Mouse (Mus musculus) adrenal gland (tissue): ENCODE measurements around the gene Il1r1.

Source experiments
- intact Hi-C: fragments of 180-260 bp; cut with DNase I; formaldehyde crosslinking; loops from one replicate; pipeline ENCODE4 v1.15.1; 2025

Gene Il1r1

DNA sequence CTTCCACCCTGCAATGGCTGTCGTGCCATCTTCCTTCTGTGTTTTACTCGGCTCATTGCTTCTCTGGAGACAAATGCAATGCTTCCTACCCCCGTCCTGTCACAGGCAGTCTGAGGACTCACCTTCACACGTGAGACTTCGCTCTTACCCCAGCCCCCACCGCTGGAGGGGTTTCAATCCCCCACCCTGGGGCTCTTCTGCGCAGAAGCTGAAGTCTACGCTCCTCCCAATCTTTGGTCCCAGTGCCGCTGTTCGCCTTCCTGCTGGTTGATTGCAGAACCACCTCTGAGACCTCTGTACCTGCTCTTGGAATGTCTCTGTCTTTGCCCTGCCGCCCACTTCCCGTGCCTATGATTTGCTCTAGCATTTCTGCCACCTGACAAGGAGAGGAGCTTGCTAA is 89.1 kb downstream of the Il1r1 start:
- intact Hi-C loops: no loop called here

DNA sequence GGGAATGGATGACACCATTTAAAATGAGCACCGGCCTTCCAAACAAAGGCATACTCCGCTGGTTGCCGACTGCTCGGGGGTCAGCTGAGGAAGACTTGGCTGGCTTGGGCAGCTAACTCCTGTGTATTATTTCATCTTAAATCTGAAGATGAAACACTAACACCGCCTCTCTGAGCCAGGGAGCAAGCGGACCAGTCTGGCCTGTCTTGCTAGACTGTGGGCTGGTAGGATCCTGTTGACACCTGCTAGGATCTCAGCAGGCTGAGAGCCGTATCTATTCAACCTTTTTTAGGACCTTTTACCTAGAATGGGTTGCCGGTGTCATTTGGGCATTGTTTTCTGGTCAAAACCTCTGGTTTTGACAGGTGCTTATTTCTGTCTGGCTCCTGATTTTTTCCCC is 92.8 kb downstream of the Il1r1 start:
- intact Hi-C loops: no loop called here

DNA sequence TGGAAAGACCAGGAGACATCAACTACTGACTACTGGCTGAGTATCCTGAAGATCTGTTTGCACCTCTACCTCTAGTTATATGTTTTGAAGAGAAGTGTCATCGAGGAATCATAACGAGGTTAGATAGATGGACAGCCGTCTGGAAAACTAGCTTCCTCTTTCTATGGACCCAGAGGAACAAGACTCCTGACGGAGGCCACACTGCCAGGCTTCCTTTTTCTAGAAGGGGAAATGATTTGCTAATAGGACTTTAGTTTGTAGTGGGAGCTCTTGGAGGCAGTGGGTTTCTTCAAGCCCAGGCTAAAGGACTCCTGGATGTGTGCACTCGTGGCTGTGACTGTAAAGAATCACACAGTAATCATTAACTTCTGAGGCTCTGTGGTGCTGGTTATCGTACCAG is 96.9 kb downstream of the Il1r1 start:
- intact Hi-C loops: no loop called here

DNA sequence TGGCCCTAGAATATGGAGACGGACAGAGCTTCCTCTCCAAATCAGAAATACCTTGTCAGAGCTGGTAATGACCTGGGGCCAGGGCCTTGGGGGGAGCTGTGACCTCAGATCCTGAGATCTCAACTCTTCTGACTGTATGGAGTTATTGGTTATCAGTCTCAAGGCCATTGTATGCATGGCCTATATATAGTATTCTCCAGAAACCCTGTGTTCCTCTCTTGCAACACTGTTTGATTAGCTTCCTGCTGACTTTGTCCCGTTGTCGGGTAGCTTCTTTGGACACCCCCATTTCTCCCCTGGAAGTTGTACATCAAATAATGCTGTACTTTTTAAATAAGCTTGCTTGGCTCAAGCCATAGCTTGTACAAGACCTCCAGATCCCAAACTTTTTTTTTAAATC is 97.7 kb downstream of the Il1r1 start:
- intact Hi-C loops: no loop called here

DNA sequence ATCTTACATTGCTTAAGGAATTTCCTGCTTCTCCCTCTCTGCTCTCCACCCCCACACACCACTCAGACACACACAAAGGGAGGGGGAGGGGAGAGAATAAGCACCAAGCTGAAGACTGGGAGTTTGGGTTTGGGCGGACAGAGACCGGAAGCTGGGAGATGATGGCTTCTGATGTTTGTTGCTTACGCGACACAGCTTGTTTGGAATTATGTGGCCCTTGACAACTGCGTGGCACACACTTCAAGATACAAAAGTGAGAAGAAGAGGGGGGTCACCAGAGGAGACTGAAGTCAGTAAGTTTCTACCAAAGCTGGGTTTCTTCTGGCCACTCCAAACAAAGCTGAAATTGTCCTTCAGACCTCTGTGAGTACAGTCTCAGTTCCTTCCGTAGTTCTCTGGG is 99.6 kb downstream of the Il1r1 start, which contains the start of gene Il1rl2:
Gene Il1rl2, plus strand, starts transcription at position 154 of the 400 bp plus-strand sequence.
- intact Hi-C loops: no loop called here

DNA sequence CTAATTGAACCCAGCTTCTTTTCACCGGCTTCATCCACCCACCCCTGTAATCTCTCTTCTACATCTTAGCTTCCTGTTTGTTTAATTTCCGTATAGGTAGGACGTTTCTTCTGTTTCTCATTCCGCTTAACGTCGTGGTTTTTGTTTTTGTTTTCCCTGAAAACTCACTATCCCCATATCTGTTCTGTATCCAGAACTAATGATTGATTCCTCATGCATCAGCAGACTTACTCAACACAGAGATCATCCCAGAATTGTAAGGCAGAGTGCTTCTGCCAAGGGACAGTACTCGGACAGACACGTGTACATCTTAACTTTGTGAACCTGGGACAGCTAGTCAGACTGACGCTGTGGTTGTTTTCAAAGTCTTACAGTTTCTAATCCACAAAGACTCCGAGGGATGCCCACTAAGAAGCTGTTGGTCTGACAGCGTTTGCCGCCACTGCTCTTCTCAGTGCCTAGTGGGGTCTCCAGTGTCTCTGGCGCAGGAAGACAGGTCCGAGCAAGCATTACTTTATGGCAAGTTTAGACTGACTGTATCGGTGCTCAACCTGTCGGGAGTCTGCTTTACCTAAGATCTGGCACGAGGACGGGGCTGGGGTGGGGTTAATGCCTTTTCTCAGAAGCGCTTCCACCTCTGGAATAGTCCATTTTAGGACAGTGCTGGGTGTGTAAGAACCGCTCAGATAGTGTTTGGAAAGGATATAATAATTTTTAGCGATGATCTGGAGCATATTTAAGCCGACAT is 100.2 kb downstream of the Il1r1 start:
- intact Hi-C loops: no loop called here

DNA sequence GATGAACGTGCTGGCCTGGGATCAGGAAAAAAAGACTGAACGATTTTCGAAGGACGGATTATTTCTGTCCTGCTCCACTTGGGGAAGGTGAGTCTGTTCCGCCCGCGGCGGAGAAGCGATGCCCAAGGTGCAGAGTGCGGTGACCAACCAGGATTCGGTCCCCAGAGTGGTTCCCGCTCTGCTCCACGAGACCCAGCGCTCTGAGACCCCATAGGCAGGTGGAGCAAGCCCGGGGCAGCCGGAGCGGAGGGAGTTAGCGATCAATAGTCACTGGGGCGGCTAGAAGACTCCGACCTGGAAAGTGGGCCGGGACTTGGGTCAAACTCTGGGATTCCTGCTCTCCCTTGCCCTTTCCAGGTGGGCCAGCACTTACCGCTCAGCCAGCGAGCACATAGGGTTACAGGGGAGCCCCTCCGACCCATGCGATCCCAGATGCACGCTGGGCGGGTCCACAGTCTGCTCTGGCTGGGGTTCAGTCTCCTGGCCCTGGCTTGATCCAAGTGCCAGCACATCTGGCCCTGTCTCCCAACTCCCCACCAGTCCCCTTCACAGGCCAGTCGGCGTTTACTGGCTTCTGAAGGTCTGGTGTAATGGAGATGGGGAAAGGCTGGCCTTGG is 100.9 kb downstream of the Il1r1 start:
- intact Hi-C loops: no loop called here

DNA sequence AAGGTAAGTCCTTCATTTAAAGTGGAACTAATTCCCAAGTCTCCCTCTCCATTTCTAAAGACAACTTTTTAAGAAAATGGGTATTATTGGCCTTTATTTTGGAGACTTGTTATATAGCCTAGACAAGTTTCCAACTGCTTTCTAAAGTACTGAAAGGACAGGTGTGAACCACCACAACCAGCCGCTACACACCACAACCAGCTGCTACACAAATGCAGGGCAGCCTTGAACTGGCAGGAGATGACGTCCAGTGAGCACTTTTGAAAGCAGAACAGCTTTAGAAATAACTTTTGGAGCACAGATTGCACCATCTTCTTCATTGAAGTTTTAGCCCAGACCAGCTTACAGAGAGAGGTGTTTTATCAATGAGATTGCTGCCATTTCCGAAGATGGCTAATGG is 102.7 kb downstream of the Il1r1 start:
- intact Hi-C loops: no loop called here

DNA sequence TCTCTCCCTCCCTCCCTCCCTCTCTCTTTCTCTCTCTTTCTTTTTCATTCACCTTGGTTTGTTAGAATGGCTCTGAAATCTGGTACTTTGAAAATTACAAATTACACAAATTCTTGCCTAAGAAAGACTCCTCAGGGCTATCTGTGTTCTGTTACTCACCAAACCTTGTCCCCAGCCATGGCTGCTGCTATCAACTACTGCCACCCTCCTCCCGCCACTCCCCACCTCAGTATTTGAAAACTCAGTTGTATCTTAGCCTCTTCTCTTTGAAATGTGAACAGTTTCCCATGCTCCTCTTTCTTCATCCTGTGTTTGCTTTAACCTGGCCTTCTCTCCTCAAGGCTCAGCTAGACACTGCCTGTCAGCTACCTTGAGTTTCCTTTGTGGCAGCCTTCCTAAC is 104.6 kb downstream of the Il1r1 start:
- intact Hi-C loops: no loop called here

DNA sequence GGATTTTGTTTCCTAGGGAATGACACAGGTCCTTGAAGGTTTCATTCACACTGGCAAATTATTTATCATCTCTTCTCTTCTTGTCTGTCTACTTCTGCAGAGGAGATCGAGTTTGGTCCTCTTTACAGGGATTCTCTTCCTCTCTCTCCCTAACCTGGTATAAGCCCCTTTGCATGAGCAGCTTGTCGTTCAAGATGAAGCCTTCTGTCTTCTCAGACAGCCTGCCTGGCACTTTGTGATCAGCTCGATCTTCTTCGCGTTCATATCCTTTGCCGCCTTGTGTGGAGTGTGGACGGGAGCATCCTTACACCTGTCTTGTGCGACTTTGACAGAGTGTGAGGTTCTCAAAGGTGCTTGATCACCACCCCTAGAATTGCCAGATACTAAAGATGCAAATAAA is 105.3 kb downstream of the Il1r1 start:
- intact Hi-C loops: no loop called here

DNA sequence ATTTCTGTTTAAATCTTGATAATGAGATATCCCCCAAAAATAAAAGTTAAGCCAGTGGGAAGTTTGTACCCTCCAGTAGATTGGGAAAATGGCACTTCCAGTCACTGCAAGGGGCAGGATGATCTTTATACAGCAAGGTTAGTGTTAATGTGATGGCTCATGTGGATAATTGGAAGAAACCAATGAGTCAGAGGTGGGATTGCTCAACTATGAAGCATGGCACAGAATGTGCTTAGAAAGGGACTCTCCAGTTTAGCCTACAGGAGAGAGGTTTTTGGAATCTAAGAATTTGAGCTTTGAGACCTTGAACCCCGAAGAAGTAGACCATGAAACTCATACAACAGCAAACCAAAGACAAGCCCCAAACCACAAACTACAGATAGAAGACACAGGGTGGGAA is 114.5 kb downstream of the Il1r1 start:
- intact Hi-C loops: no loop called here

DNA sequence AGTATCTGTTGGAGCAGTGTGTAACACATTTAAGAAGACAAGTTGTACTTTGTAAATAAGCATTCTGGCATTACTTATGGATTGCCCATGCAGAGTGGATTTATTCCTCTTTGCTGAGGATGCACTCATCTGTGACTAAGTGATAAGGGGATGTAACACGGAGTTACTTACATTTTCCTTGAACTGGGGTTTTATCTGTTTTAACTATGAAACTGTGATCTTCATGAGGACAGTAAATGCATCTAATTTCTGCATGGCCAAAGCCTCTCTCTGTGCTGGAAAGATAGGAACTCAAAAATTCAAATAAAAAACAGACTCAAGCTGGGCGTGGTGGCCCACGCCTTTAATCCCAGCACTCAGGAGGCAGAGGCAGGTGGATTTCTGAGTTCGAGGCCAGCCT is 115.2 kb downstream of the Il1r1 start:
- intact Hi-C loops: no loop called here

DNA sequence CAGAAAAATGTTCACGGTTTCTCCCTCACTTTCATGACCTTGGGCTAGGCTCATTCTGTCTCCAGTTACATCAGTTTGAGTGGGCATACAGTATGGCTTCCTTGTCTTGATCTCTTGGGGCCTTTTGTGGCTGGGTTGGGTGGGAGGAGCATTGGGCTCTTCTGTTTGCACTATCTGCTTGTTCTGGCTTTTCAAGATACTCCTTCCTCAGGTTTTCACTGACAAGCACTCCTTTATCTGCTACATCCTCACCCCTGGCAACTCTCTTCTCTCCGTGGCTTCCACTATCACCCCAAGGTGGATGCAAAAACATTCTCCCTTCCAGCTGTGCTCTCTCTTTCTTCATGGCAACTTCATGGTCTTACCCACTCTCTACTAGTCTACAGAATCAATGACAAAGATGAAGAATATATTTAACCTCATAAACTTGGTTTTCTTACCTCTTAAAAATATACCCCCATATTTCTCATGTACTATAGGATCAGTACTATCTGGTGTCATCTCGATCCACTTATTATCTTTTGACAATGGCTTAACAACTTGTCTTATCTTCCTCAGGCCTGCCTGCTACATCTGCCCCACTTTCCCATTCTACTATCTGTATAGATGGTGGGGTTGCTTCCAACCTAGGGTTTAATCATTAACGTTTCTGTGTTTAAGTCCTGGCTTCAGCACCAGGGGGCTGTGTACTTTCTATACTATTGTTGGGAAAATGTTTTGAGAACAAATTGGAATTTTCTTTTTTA is 127.5 kb downstream of the Il1r1 start:
- intact Hi-C loops: no loop called here

DNA sequence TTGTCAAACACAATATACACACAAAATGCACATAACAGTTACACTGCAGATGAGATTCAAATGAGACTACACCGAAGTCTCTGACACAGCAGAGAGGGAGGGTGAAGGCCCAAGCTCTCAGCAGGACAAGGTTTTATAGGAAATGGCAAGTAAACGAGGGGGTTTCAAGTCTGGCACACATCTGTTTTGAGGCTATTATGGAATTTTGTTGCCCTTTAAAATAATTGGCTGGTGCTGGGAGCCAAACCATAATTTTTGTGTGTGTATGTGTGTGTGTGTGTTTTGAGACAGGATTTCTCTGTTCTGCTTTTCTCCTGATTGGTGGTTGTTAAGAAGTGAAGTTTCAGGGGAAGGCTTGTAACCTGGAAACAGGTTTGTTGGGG is 128.0 kb downstream of the Il1r1 start:
- intact Hi-C loops: no loop called here

DNA sequence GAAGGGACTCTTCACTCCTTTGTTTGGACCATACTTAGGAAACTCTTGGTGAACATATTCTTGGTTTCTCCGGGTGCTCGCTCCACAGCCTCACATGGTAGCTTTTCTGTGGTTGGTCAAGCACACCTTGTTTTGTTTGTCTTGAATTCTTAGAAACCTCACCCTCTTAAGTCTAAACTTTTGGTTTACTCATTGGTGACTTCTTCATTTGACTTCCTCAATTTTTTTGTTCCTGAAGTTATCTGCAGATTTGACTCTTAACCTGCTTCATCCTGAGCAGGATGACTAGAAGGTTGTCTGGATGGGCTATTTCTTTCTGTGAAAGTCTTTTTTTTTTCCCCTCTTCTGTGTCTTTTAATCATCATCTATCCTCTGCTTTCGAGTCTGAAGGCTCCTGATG is 129.8 kb downstream of the Il1r1 start:
- intact Hi-C loops: no loop called here

DNA sequence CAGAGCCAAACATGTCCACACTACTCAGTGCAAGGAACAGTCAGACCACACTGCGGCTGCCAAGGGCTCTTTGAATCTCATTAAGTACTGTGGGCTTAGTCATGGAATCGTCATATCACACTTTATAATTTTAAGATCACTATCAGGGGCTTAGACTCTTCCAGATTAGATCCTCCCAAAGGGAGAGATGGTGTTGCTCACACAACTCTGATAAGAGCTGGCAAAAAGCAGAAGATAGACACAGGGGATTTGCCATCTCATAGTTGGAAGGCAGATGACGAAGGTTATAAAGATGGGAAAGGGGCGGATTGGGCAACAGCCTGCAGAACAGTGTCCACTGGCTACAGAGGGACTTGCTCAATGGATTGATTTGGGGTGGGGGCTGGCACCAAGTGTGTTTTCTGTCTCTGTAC is 130.6 kb downstream of the Il1r1 start:
- intact Hi-C loops: no loop called here

DNA sequence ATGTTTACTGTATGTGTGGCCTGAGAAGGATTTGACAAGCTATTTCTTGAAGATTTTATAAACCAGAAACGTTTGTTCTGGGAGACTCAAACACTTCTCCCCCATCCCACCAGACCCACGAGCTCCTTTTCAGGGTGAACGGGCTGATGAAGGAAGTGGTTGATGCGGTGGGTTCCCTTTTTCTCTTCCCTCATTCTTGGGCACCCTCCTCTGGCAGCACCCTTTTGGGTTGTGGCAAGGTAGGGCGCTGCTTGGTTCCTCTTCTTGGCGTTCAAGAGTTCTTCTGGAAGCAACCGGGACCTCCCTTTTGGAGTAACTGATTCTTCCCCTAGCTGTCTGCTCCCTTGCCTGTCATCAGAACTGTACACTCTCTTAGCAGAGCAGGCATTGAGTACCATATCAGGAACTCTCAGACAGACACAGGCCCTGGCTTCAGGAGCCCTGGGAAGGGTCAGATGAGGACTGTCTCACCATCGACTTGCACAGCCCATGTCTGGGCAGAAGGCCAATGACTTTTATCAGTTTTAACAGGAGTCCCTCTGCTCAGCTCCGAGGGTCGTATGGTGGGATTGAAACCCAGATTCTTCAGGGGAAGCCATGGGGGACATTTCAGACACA is 131.1 kb downstream of the Il1r1 start:
- intact Hi-C loops: no loop called here

DNA sequence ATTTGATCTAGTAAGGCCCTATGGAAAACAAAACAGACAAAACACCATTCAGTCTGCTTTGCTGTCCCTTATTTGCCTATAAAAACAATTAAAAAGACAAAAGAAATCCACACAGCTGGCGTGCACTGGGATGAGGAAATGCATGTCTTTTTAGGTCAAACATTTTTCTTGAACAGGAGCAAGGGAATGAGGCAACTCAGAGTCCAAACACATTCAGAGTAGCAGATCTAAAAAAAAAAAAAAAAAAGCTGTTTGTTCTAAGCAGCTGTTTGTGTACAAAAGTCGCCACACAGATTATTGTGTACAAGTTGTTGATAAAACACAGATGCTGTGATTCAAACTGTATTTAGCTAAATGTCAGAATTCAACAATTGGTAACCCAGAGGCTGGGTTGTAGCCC is 133.0 kb downstream of the Il1r1 start:
- intact Hi-C loops: no loop called here

DNA sequence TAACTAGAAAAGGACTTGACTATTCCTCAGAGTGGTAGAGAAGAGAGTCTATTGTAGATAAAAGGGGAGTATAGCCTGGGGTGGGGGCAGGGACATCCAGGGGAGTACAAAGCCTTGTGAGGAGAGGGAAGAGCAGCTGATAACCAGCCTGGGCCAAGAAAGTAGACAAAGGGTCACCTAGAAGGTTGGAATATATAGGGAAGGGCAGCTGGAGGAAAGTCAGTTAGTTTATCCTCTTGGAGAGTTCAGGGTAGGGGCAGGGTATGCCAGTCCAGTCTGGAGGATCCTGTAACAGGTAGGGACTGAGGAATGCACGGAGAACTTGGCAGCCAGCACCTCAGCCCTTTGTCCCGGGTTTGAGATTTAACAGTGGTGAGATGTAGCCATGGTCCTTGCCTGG is 133.5 kb downstream of the Il1r1 start:
- intact Hi-C loops: no loop called here

DNA sequence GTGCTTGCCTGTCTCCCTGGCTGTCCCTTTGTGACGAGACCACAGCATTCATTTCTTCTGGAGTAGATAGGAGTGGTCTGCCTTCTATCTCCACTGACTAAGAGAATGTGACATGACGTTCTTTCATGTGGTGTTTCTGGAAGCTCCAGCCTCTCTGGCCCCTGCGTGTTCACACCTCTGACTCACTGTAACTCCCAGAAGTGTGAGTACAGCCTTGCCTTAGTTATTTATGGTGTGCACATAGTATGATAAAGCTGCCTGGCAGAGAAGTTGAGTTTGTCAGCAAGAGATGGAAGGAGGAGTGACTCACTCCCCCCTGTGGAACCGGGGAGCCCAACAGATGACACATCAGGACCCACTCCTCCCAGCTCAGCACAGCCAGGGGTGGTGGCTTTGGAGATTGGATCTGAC is 133.9 kb downstream of the Il1r1 start:
- intact Hi-C loops: no loop called here

DNA sequence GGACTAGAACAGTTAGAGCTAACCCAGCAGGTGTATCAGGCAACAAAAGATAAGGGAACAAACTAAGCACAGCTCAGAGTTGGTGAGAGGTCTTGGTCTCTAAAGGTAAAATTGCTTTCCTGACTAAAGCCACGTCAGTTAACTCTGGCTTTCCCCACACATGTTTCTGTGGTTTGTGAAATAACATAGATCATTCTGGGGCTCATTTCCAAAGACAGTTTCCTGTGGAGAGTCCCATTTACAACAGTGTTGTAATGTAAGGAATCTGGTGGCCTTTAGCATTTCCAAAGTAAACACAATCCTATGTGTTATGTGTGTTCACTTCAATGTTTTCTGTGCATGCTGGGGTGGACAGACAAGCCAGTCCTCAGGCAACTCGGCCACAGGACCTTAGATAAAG is 134.9 kb downstream of the Il1r1 start:
- intact Hi-C loops: no loop called here

DNA sequence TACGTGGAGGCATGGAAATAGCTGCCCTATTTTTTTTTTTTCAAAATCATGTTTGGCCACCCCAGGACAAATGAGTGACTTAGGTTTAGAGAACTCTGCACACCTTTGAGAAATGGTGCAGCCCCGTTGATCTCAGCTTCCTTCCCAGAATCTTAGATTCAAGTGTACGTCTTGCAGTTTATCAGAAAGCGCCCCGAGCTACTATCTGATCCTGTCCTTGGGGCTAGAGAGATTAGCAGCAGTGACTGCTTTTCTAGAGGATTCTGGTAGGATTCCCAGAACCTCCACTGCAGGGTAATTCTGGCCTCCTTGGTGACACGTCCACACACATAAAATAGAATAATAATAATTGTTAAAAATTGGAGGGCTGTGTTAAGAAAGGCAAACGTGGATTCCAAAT is 136.1 kb downstream of the Il1r1 start:
- intact Hi-C loops: no loop called here
